Mouse (Mus musculus) frontal cortex, postnatal 14 days (tissue): ENCODE measurements around the gene Dmrtb1.

ENCODE experiments used
- DNase-seq, 2 experiments: peaks; one replicate each; pipeline ENCODE4 v3.0.0; 2022; ENCODE audit warnings: low spot score in 2 of 2

Gene Dmrtb1

GRCm38 (mm10) chr4:107684130-107684529 is at the start of gene Dmrtb1:
Gene Dmrtb1 (minus strand): TSS chr4:107684230.
- no peak for DNase-seq

GRCm38 (mm10) chr4:107733603-107734002 is 49.6 kb upstream of the Dmrtb1 start:
- DNase-seq = no peak

- DNase-seq = no peak
Measured at GRCm38 (mm10) chr4:107732624-107733023, 48.6 kb upstream of the Dmrtb1 start.

GRCm38 (mm10) chr4:107732182-107732581 is 48.2 kb upstream of the Dmrtb1 start:
- no peak for DNase-seq

GRCm38 (mm10) chr4:107731088-107731465 is 47.0 kb upstream of the Dmrtb1 start:
- no peak for DNase-seq

GRCm38 (mm10) chr4:107730391-107731087 is 46.5 kb upstream of the Dmrtb1 start:
- DNase-seq = no peak

- DNase-seq = no peak
Measured at GRCm38 (mm10) chr4:107725432-107725831, 41.4 kb upstream of the Dmrtb1 start.

- no peak for DNase-seq
Measured at GRCm38 (mm10) chr4:107720043-107720830, 36.2 kb upstream of the Dmrtb1 start.

GRCm38 (mm10) chr4:107719161-107719560 is 35.1 kb upstream of the Dmrtb1 start:
- no peak for DNase-seq

GRCm38 (mm10) chr4:107718720-107719119 is 34.7 kb upstream of the Dmrtb1 start:
- DNase-seq = no peak

GRCm38 (mm10) chr4:107717718-107718313 is 33.8 kb upstream of the Dmrtb1 start:
- DNase-seq = peak; percentile 27 to 28

- DNase-seq = no peak
Measured at GRCm38 (mm10) chr4:107716754-107717299, 32.8 kb upstream of the Dmrtb1 start.

GRCm38 (mm10) chr4:107706884-107707283 is 22.9 kb upstream of the Dmrtb1 start:
- DNase-seq = no peak

- no peak for DNase-seq
Measured at GRCm38 (mm10) chr4:107704185-107704584, 20.2 kb upstream of the Dmrtb1 start.

GRCm38 (mm10) chr4:107701679-107702078 is 17.6 kb upstream of the Dmrtb1 start:
- no peak for DNase-seq

GRCm38 (mm10) chr4:107701116-107701515 is 17.1 kb upstream of the Dmrtb1 start:
- DNase-seq = peak in 1 of 2 experiments; percentile 55

- DNase-seq = no peak
Measured at GRCm38 (mm10) chr4:107699271-107699670, 15.2 kb upstream of the Dmrtb1 start.

- no peak for DNase-seq
Measured at GRCm38 (mm10) chr4:107693816-107694215, 9.8 kb upstream of the Dmrtb1 start.

GRCm38 (mm10) chr4:107688213-107688612 is 4.2 kb upstream of the Dmrtb1 start:
- DNase-seq = no peak

- no peak for DNase-seq
Measured at GRCm38 (mm10) chr4:107687127-107687526, 3.1 kb upstream of the Dmrtb1 start.

GRCm38 (mm10) chr4:107683006-107683756 is 849 bp downstream of the Dmrtb1 start:
- DNase-seq = no peak
